Mouse (Mus musculus) ES-Bruce4 (cell line): ENCODE measurements at regions not wholly inside any gene's neighbourhood (a gene's known extent, or its start where the extent isn't known, plus 50 kb on each side); places are given as distances from the start of the nearest gene placed in this dataset.
"Not testable (repeated sequence)": the region's sequence is repeated elsewhere in the genome, so short reads cannot be mapped to it uniquely, and the experiment has no call there.

Experiments
- H3K27ac ChIP-seq: 2 replicates; pipeline ENCODE4 v1.5.1; 2012; ENCODE audit warnings: low read length, inconsistent platforms; ENCODE audit not compliant: insufficient read depth
- H3K27me3 ChIP-seq: 2 replicates; pipeline ENCODE4 v1.6.1; 2012; ENCODE audit warnings: mild to moderate bottlenecking, low read length, inconsistent platforms; ENCODE audit not compliant: control insufficient read depth, poor library complexity, insufficient read depth, severe bottlenecking
- H3K36me3 ChIP-seq: 2 replicates; pipeline ENCODE4 v1.6.1; 2012; ENCODE audit warnings: inconsistent platforms, mild to moderate bottlenecking, low read length, moderate library complexity; ENCODE audit not compliant: control insufficient read depth, poor library complexity, insufficient read depth, severe bottlenecking
- H3K4me1 ChIP-seq: one replicate; pipeline ENCODE4 v1.8.1; 2011; ENCODE audit warnings: low read length; ENCODE audit not compliant: control insufficient read depth, insufficient read depth
- H3K4me3 ChIP-seq: 2 replicates; pipeline ENCODE4 v1.5.1; 2011; ENCODE audit warnings: low read depth, mild to moderate bottlenecking, low read length
- H3K9ac ChIP-seq: 2 replicates; pipeline ENCODE4 v1.6.1; 2012; ENCODE audit warnings: low read depth, mild to moderate bottlenecking, inconsistent platforms; ENCODE audit not compliant: poor library complexity, severe bottlenecking
- H3K9me3 ChIP-seq: replicated peaks from 2 replicates; pipeline ENCODE4 v1.6.1; 2012; ENCODE audit warnings: mild to moderate bottlenecking, low read length, inconsistent platforms; ENCODE audit not compliant: control insufficient read depth, poor library complexity, insufficient read depth, severe bottlenecking
- CTCF ChIP-seq: IDR thresholded peaks from one replicate; pipeline ENCODE4 v1.8.1; 2011; ENCODE audit warnings: low read depth, low read length
- EP300 ChIP-seq: IDR thresholded peaks from 2 replicates; pipeline ENCODE4 v1.6.1; 2011; ENCODE audit warnings: low read depth, low read length; ENCODE audit not compliant: insufficient read depth
- POLR2A ChIP-seq: IDR thresholded peaks from one replicate; pipeline ENCODE4 v1.8.1; 2011; ENCODE audit warnings: low read length; ENCODE audit not compliant: insufficient read depth

DNA sequence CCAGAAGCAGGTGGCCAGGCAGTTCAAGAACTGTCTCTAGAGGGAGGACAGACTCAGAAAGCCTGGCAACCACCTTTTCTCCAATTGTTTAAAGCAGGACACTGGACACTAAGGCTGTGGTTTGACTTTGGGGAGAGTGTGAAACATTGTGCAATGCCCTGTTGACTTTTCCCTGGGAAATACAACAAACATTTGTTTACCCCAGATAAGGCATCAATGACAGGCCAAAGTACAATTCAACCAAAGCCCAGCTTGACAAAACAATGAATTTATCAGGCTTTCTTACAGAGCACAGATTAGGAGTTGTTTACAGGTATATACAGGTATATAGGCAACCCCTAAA is 135.3 kb upstream of the Plxna2 start:
- H3K9me3 ChIP-seq: no peaks in the 10 kb centered on the region
- no peak overlapping the region for H3K9ac ChIP-seq
- no peaks in the 10 kb centered on the region for H3K36me3 ChIP-seq
- H3K4me1 ChIP-seq: no peaks in the 10 kb centered on the region
- H3K4me3 ChIP-seq: no peak overlapping the region
- no peak overlapping the region for H3K27ac ChIP-seq
- TF ChIP-seq EP300: no peak
- no peak for TF ChIP-seq POLR2A
- TF ChIP-seq CTCF: no peak
- no peaks in the 10 kb centered on the region for H3K27me3 ChIP-seq

DNA sequence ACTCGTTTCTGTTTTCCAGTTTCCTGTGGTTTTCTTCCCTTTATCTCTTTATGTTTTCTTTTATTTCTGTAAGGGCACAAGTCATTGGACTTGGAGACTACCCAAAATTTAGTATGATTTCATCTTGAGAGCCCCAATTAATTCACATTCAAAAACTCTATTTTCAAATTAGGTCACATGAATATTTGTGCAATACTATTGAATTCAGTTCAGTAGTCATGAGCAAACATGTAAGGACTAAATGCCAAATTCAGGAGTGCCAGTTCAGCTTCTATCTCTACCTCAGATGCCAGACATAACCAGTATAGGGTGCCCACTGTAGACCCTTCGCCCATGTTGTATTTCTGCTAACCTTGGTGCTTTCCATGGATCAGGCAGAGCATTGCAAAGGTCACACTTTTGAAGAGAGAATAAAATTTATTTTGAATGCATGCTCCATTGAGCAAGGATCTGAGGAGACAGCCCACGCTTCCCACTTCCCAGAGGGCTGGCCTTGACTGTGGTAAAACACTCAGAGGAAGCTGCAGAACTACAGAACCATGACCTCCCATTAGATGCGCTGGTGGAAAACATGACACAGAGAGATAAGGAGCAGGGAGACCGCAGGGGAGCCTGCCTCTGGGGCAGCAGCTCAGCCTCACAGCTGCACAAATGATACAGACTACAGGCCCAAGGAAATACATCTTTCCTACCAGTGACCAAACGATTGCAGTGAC is 135.9 kb upstream of the Plxna2 start:
- Histone ChIP-seq H3K9me3 (no peaks in the 10 kb centered on the region), H3K9ac (no peak overlapping the region), H3K4me1 (no peaks in the 10 kb centered on the region), H3K27me3 (no peaks in the 10 kb centered on the region), H3K4me3 (no peak overlapping the region), H3K36me3 (no peaks in the 10 kb centered on the region), H3K27ac (no peak overlapping the region)
- TF ChIP-seq POLR2A: no peak
- TF ChIP-seq EP300: no peak
- TF ChIP-seq CTCF: no peak

DNA sequence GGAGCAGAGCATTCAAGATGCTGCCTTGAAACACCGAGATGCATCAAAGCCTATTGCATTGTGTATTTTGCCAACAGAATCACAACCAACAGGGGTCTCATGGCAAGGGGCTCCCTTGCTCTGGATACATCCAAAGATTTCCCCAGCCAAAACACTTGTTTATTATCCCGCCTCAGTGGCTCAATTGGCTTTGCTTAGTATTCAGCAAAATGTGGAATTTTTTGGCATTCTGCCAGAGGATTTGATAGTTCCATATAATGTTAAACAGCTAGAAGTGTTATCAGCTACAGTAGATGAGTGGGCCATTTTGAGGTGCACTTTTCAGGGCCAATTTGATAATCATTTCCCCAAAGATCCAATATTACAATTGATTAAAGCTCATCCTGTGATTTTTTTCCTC is 146.7 kb upstream of the Plxna2 start:
- not testable (repeated sequence) for H3K4me3 ChIP-seq, H3K9ac ChIP-seq, H3K27ac ChIP-seq, H3K27me3 ChIP-seq, H3K9me3 ChIP-seq, H3K4me1 ChIP-seq, H3K36me3 ChIP-seq

DNA sequence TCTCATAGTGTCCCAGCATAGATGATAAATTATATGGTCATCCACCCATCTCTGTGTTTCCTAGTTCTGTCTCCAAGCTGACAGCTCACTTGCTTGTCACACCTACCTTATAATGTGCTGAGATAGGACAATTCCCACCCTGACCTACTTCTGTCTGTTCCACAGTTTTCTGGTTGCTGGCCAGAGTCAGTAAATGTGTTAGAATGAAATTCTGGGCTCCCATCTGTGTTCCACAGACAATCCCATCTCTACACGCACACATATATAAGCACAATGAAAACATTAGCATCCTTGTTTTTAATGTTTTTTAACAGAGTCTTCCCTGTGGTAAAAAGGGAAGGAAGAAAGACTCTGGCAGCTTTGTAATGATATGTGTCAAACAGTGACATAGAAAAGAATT is 165.5 kb upstream of the Plxna2 start:
- no peaks in the 10 kb centered on the region for H3K9me3 ChIP-seq
- H3K9ac ChIP-seq: no peak overlapping the region
- TF ChIP-seq CTCF: no peak
- no peak for TF ChIP-seq EP300
- TF ChIP-seq POLR2A: no peak
- no peaks in the 10 kb centered on the region for H3K36me3 ChIP-seq
- H3K27me3 ChIP-seq: no peaks in the 10 kb centered on the region
- no peak overlapping the region for H3K27ac ChIP-seq
- no peak overlapping the region for H3K4me3 ChIP-seq
- H3K4me1 ChIP-seq: no peaks in the 10 kb centered on the region

DNA sequence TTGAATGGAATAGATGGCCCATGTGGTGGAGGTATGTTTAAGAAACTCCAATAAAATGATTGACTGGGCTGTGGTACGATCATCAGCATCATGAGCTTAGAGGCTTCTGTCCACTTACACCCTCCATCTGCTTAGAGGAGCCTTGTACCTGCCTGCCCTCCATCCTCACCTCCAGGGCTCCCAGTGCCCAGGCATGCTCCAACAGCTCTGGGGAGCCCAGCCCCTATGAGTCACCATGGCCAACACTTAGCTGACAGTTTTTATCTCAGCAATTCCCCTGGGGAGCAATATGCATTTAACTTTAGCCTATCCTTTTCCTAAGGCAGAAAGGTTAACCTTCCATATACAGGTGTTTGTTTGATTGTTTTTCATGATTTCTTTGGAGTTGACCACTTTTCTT is 174.3 kb upstream of the Plxna2 start:
- H3K36me3 ChIP-seq: no peaks in the 10 kb centered on the region
- H3K27ac ChIP-seq: no peak overlapping the region
- no peak for TF ChIP-seq CTCF
- no peak for TF ChIP-seq EP300
- no peak for TF ChIP-seq POLR2A
- H3K4me3 ChIP-seq: no peak overlapping the region
- no peaks in the 10 kb centered on the region for H3K4me1 ChIP-seq
- no peak overlapping the region for H3K9ac ChIP-seq
- H3K27me3 ChIP-seq: no peaks in the 10 kb centered on the region
- H3K9me3 ChIP-seq: no peaks in the 10 kb centered on the region

DNA sequence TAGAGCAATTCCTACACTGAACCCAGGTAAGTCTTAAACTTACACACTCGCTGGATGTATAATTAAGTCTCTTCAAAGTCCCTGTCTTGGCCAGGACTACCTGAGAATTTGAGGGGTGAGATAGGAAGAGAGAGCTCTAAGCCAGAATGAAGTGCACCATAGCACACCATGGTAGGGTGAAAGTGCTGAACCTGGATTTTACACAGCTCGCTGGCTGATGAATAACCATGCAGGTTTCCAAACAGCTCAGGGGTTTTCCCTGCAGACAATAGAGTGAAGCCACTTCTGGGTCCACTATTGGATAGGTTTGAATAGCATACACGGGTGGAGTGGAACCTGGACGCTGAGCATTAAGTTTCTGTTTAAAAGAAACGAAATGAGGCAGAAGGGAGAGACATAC is 180.7 kb upstream of the Plxna2 start:
- Histone ChIP-seq H3K36me3 (no peaks in the 10 kb centered on the region), H3K9ac (no peak overlapping the region), H3K4me1 (no peaks in the 10 kb centered on the region), H3K27ac (no peak overlapping the region), H3K27me3 (no peaks in the 10 kb centered on the region; the same call in 1 of the 2 replicates), H3K4me3 (no peak overlapping the region), H3K9me3 (no peaks in the 10 kb centered on the region)
- no peak for TF ChIP-seq POLR2A
- no peak for TF ChIP-seq EP300
- TF ChIP-seq CTCF: no peak
